Mouse (Mus musculus) left cerebral cortex, postnatal 10 days (tissue): ENCODE measurements at regions not wholly inside any gene's neighbourhood (a gene's known extent, or its start where the extent isn't known, plus 50 kb on each side); places are given as distances from the start of the nearest gene placed in this dataset.

Experiments
- DNase-seq, 2 experiments: peaks; one replicate each; pipeline ENCODE4 v3.0.0; 2021 to 2022; ENCODE audit warnings: low spot score in 2 of 2, mixed read lengths in 1 of 2; ENCODE audit errors: extremely low spot score in 1 of 2
- intact Hi-C: fragments of 180-260 bp; cut with DNase I; formaldehyde crosslinking; loops from one replicate; pipeline ENCODE4 v1.15.1; 2025

- DNase-seq = no peak
- intact Hi-C loops = no loop called here
Measured at GRCm38 (mm10) chr13:39372565-39372964, 411.9 kb upstream of the Slc35b3 start.

- DNase-seq = no peak
- intact Hi-C loops = no loop called here
Measured at GRCm38 (mm10) chr13:39363637-39364036, 403.0 kb upstream of the Slc35b3 start.

- intact Hi-C loops = no loop called here
- DNase-seq = no peak
Measured at GRCm38 (mm10) chr13:39362536-39362935, 401.9 kb upstream of the Slc35b3 start.

- no peak for DNase-seq
- intact Hi-C loops = no loop called here
Measured at GRCm38 (mm10) chr13:39351606-39352005, 390.9 kb upstream of the Slc35b3 start.

- DNase-seq = peak; percentile 31 to 54
- intact Hi-C loops = no loop called here
Measured at GRCm38 (mm10) chr13:39350668-39351067, 390.0 kb upstream of the Slc35b3 start.

- intact Hi-C loops = no loop called here
- DNase-seq = no peak
Measured at GRCm38 (mm10) chr13:39347761-39348160, 387.1 kb upstream of the Slc35b3 start.

- intact Hi-C loops = no loop called here
- no peak for DNase-seq
Measured at GRCm38 (mm10) chr13:39334874-39335273, 374.2 kb upstream of the Slc35b3 start.

- intact Hi-C loops = no loop called here
- no peak for DNase-seq
Measured at GRCm38 (mm10) chr13:39329794-39330193, 369.1 kb upstream of the Slc35b3 start.

- intact Hi-C loops = no loop called here
- DNase-seq = no peak
Measured at GRCm38 (mm10) chr13:39326176-39326575, 365.5 kb upstream of the Slc35b3 start.

GRCm38 (mm10) chr13:39321111-39321510 lies 360.4 kb upstream of the Slc35b3 start:
- no peak for DNase-seq
- intact Hi-C loops = no loop called here

- DNase-seq = no peak
- intact Hi-C loops = no loop called here
Measured at GRCm38 (mm10) chr13:39309758-39310157, 349.1 kb upstream of the Slc35b3 start.

- intact Hi-C loops = no loop called here
- DNase-seq = peak in 1 of 2 experiments; percentile 20
Measured at GRCm38 (mm10) chr13:39307845-39308244, 347.2 kb upstream of the Slc35b3 start.

- intact Hi-C loops = no loop called here
- DNase-seq = no peak
Measured at GRCm38 (mm10) chr13:39306851-39307250, 346.2 kb upstream of the Slc35b3 start.

- intact Hi-C loops = no loop called here
- no peak for DNase-seq
Measured at GRCm38 (mm10) chr13:39297129-39297528, 336.5 kb upstream of the Slc35b3 start.

GRCm38 (mm10) chr13:39290216-39290960 lies 329.7 kb upstream of the Slc35b3 start:
- no peak for DNase-seq
- intact Hi-C loops = no loop called here

- intact Hi-C loops = no loop called here
Measured at GRCm38 (mm10) chr13:39282272-39282671, 321.6 kb upstream of the Slc35b3 start.

GRCm38 (mm10) chr13:39278101-39278500 lies 317.4 kb upstream of the Slc35b3 start:
- intact Hi-C loops = no loop called here
- peak in 1 of 2 experiments; percentile 30 for DNase-seq

More at GRCm38 (mm10) chr13:39282272-39282671, 321.6 kb upstream of the Slc35b3 start:
- DNase-seq = no peak

GRCm38 (mm10) chr13:39266024-39266423 lies 305.3 kb upstream of the Slc35b3 start:
- no peak for DNase-seq
- intact Hi-C loops = no loop called here

GRCm38 (mm10) chr13:39256708-39257107 lies 296.0 kb upstream of the Slc35b3 start:
- intact Hi-C loops = no loop called here
- no peak for DNase-seq

- DNase-seq = no peak
- intact Hi-C loops = no loop called here
Measured at GRCm38 (mm10) chr13:39255338-39255737, 294.7 kb upstream of the Slc35b3 start.

- intact Hi-C loops = no loop called here
- no peak for DNase-seq
Measured at GRCm38 (mm10) chr13:39252591-39252990, 291.9 kb upstream of the Slc35b3 start.
